Mouse (Mus musculus): Measurements from ENCODE around the gene Lmx1a. TPM values are rescaled to one million over a fixed set of nuclear protein-coding genes. Genes with fewer than 3 reads are reported as not detected.
A peak's percentile ranks its signal among the peaks of the same experiment; 100 is the strongest.

The Lmx1a gene
- polyA plus RNA-seq, 1 experiment from 2014 or later, result not detected

- H3K36me3 ChIP-seq (ENCODE audit: control insufficient read depth, insufficient read depth, low read length), result no peaks in the 10 kb centered on the region
- no peak for ATAC-seq (ENCODE audit: low FRiP score, low TSS enrichment)
- no peaks in the 10 kb centered on the region for H3K4me1 ChIP-seq (ENCODE audit: control insufficient read depth, insufficient read depth, low read length)
- H3K9ac ChIP-seq (ENCODE audit: low read depth, low read length), result no peak overlapping the region
- H3K27me3 ChIP-seq (ENCODE audit: control insufficient read depth, insufficient read depth, low read length), result peaks cover 4% of the 10 kb centered on the region; the same call in 1 of the 2 replicates
- no peak overlapping the region for H3K4me3 ChIP-seq (ENCODE audit: low read length)
- WGBS, result 83% methylated on average over 4 of the region's 4 CpGs
- H3K4me2 ChIP-seq (replicated peaks; ENCODE audit: low read depth, low read length), result no peak overlapping the region
- no peak overlapping the region for H3K27ac ChIP-seq (ENCODE audit: low read depth, low read length)
- no peaks in the 10 kb centered on the region for H3K9me3 ChIP-seq (ENCODE audit: control insufficient read depth, low read length)
These were observed 122.1 kb downstream of the Lmx1a start for GRCm38 (mm10) chr1:167811141-167811540.

- WGBS, result 81% methylated on average over 4 of the region's 4 CpGs
- no peaks in the 10 kb centered on the region for H3K9me3 ChIP-seq (ENCODE audit: control insufficient read depth, low read length)
- H3K36me3 ChIP-seq (ENCODE audit: control insufficient read depth, insufficient read depth, low read length), result no peaks in the 10 kb centered on the region
- ATAC-seq (ENCODE audit: low FRiP score, low TSS enrichment), result no peak
- H3K27ac ChIP-seq (ENCODE audit: low read depth, low read length), result no peak overlapping the region
- H3K9ac ChIP-seq (ENCODE audit: low read depth, low read length), result no peak overlapping the region
- no peak overlapping the region for H3K4me2 ChIP-seq (replicated peaks; ENCODE audit: low read depth, low read length)
- no peak overlapping the region for H3K4me3 ChIP-seq (ENCODE audit: low read length)
- H3K27me3 ChIP-seq (ENCODE audit: control insufficient read depth, insufficient read depth, low read length), result no peaks in the 10 kb centered on the region
- no peaks in the 10 kb centered on the region for H3K4me1 ChIP-seq (ENCODE audit: control insufficient read depth, insufficient read depth, low read length)
These were observed 126.1 kb downstream of the Lmx1a start for GRCm38 (mm10) chr1:167815166-167815565.

GRCm38 (mm10) chr1:167817028-167817427 is 128.0 kb downstream of the Lmx1a start:
- no peak overlapping the region for H3K27ac ChIP-seq (ENCODE audit: low read depth, low read length)
- H3K4me3 ChIP-seq (ENCODE audit: low read length), result no peak overlapping the region
- no peaks in the 10 kb centered on the region for H3K9me3 ChIP-seq (ENCODE audit: control insufficient read depth, low read length)
- H3K4me1 ChIP-seq (ENCODE audit: control insufficient read depth, insufficient read depth, low read length), result peaks cover 4% of the 10 kb centered on the region; the same call in 1 of the 2 replicates
- H3K27me3 ChIP-seq (ENCODE audit: control insufficient read depth, insufficient read depth, low read length), result no peaks in the 10 kb centered on the region
- no peak overlapping the region for H3K9ac ChIP-seq (ENCODE audit: low read depth, low read length)
- no peaks in the 10 kb centered on the region for H3K36me3 ChIP-seq (ENCODE audit: control insufficient read depth, insufficient read depth, low read length)
- ATAC-seq (ENCODE audit: low FRiP score, low TSS enrichment), result no peak
- WGBS, result 53% methylated on average over 6 of the region's 6 CpGs
- no peak overlapping the region for H3K4me2 ChIP-seq (replicated peaks; ENCODE audit: low read depth, low read length)

- Histone ChIP-seq H3K36me3 (ENCODE audit: control insufficient read depth, insufficient read depth, low read length) (no peaks in the 10 kb centered on the region), H3K9ac (ENCODE audit: low read depth, low read length) (no peak overlapping the region), H3K27me3 (ENCODE audit: control insufficient read depth, insufficient read depth, low read length) (no peaks in the 10 kb centered on the region), H3K4me3 (ENCODE audit: low read length) (no peak overlapping the region), H3K4me1 (ENCODE audit: control insufficient read depth, insufficient read depth, low read length) (peaks cover 4% of the 10 kb centered on the region; the same call in 1 of the 2 replicates), H3K27ac (ENCODE audit: low read depth, low read length) (no peak overlapping the region), H3K9me3 (ENCODE audit: control insufficient read depth, low read length) (no peaks in the 10 kb centered on the region), H3K4me2 (replicated peaks; ENCODE audit: low read depth, low read length) (no peak overlapping the region)
- 7% methylated on average over 1 of the region's 1 CpGs for WGBS
- no peak for ATAC-seq (ENCODE audit: low FRiP score, low TSS enrichment)
These were observed 128.6 kb downstream of the Lmx1a start for GRCm38 (mm10) chr1:167817616-167818015.

GRCm38 (mm10) chr1:167820031-167820430 is 131.0 kb downstream of the Lmx1a start:
- Histone ChIP-seq H3K4me1 (ENCODE audit: control insufficient read depth, insufficient read depth, low read length) (peaks cover 4% of the 10 kb centered on the region; the same call in 1 of the 2 replicates), H3K27ac (ENCODE audit: low read depth, low read length) (no peak overlapping the region), H3K9ac (ENCODE audit: low read depth, low read length) (no peak overlapping the region), H3K4me2 (replicated peaks; ENCODE audit: low read depth, low read length) (no peak overlapping the region), H3K27me3 (ENCODE audit: control insufficient read depth, insufficient read depth, low read length) (no peaks in the 10 kb centered on the region), H3K9me3 (ENCODE audit: control insufficient read depth, low read length) (no peaks in the 10 kb centered on the region), H3K4me3 (ENCODE audit: low read length) (no peak overlapping the region), H3K36me3 (ENCODE audit: control insufficient read depth, insufficient read depth, low read length) (no peaks in the 10 kb centered on the region)
- no peak for ATAC-seq (ENCODE audit: low FRiP score, low TSS enrichment)
- 90% methylated on average over 6 of the region's 6 CpGs for WGBS

- Histone ChIP-seq H3K4me3 (ENCODE audit: low read length) (no peak overlapping the region), H3K4me2 (replicated peaks; ENCODE audit: low read depth, low read length) (no peak overlapping the region), H3K9ac (ENCODE audit: low read depth, low read length) (no peak overlapping the region), H3K9me3 (ENCODE audit: control insufficient read depth, low read length) (no peaks in the 10 kb centered on the region), H3K36me3 (ENCODE audit: control insufficient read depth, insufficient read depth, low read length) (no peaks in the 10 kb centered on the region), H3K27ac (ENCODE audit: low read depth, low read length) (no peak overlapping the region), H3K4me1 (ENCODE audit: control insufficient read depth, insufficient read depth, low read length) (peaks cover 4% of the 10 kb centered on the region; the same call in 1 of the 2 replicates), H3K27me3 (ENCODE audit: control insufficient read depth, insufficient read depth, low read length) (no peaks in the 10 kb centered on the region)
- 7% methylated on average over 1 of the region's 1 CpGs for WGBS
- ATAC-seq (ENCODE audit: low FRiP score, low TSS enrichment), result peak; percentile 77; the same call in 1 of the 2 replicates
These were observed 132.1 kb downstream of the Lmx1a start for GRCm38 (mm10) chr1:167821125-167821524.

- no peaks in the 10 kb centered on the region for H3K4me1 ChIP-seq (ENCODE audit: control insufficient read depth, insufficient read depth, low read length)
- no peaks in the 10 kb centered on the region for H3K27me3 ChIP-seq (ENCODE audit: control insufficient read depth, insufficient read depth, low read length)
- WGBS, result 90% methylated on average over 7 of the region's 7 CpGs
- H3K27ac ChIP-seq (ENCODE audit: low read depth, low read length), result no peak overlapping the region
- no peak overlapping the region for H3K9ac ChIP-seq (ENCODE audit: low read depth, low read length)
- no peaks in the 10 kb centered on the region for H3K9me3 ChIP-seq (ENCODE audit: control insufficient read depth, low read length)
- ATAC-seq (ENCODE audit: low FRiP score, low TSS enrichment), result no peak
- H3K36me3 ChIP-seq (ENCODE audit: control insufficient read depth, insufficient read depth, low read length), result no peaks in the 10 kb centered on the region
- H3K4me3 ChIP-seq (ENCODE audit: low read length), result no peak overlapping the region
- H3K4me2 ChIP-seq (replicated peaks; ENCODE audit: low read depth, low read length), result no peak overlapping the region
These were observed 141.3 kb downstream of the Lmx1a start for GRCm38 (mm10) chr1:167830291-167830690.

- Histone ChIP-seq H3K36me3 (ENCODE audit: control insufficient read depth, insufficient read depth, low read length) (no peaks in the 10 kb centered on the region), H3K27me3 (ENCODE audit: control insufficient read depth, insufficient read depth, low read length) (no peaks in the 10 kb centered on the region), H3K4me2 (replicated peaks; ENCODE audit: low read depth, low read length) (no peak overlapping the region), H3K4me1 (ENCODE audit: control insufficient read depth, insufficient read depth, low read length) (no peaks in the 10 kb centered on the region), H3K9me3 (ENCODE audit: control insufficient read depth, low read length) (no peaks in the 10 kb centered on the region), H3K4me3 (ENCODE audit: low read length) (no peak overlapping the region), H3K9ac (ENCODE audit: low read depth, low read length) (no peak overlapping the region), H3K27ac (ENCODE audit: low read depth, low read length) (no peak overlapping the region)
- no peak for ATAC-seq (ENCODE audit: low FRiP score, low TSS enrichment)
- 82% methylated on average over 3 of the region's 3 CpGs for WGBS
These were observed 142.6 kb downstream of the Lmx1a start for GRCm38 (mm10) chr1:167831601-167832000.

- 71% methylated on average over 4 of the region's 4 CpGs for WGBS
- no peak for ATAC-seq (ENCODE audit: low FRiP score, low TSS enrichment)
These were observed 165.8 kb downstream of the Lmx1a start for GRCm38 (mm10) chr1:167854801-167855200.

More at GRCm38 (mm10) chr1:167854801-167855200, 165.8 kb downstream of the Lmx1a start:
- H3K27ac ChIP-seq (ENCODE audit: low read depth, low read length), result no peak overlapping the region
- H3K9ac ChIP-seq (ENCODE audit: low read depth, low read length), result no peak overlapping the region
- no peak overlapping the region for H3K4me3 ChIP-seq (ENCODE audit: low read length)
- no peaks in the 10 kb centered on the region for H3K4me1 ChIP-seq (ENCODE audit: control insufficient read depth, insufficient read depth, low read length)
- no peaks in the 10 kb centered on the region for H3K27me3 ChIP-seq (ENCODE audit: control insufficient read depth, insufficient read depth, low read length)
- no peak overlapping the region for H3K4me2 ChIP-seq (replicated peaks; ENCODE audit: low read depth, low read length)
- no peaks in the 10 kb centered on the region for H3K36me3 ChIP-seq (ENCODE audit: control insufficient read depth, insufficient read depth, low read length)
- no peaks in the 10 kb centered on the region for H3K9me3 ChIP-seq (ENCODE audit: control insufficient read depth, low read length)

Data from kidney, embryonic 14.5 days (tissue).